Mouse (Mus musculus) cerebellum, adult 2 months (tissue): ENCODE measurements around the gene Vegfa.

Experiments used
- CTCF ChIP-seq: fragments of 200-500 bp; IDR thresholded peaks from 2 replicates; pipeline ENCODE4 v1.5.1; 2011; ENCODE audit warnings: low read depth, mild to moderate bottlenecking, control low read depth, low read length, moderate library complexity, borderline replicate concordance; ENCODE audit not compliant: insufficient read depth
- POLR2A ChIP-seq: fragments of 200-500 bp; IDR thresholded peaks from 2 replicates; pipeline ENCODE4 v1.6.1; 2011; ENCODE audit warnings: low read length, control low read depth, borderline replicate concordance; ENCODE audit not compliant: insufficient read depth

DNA sequence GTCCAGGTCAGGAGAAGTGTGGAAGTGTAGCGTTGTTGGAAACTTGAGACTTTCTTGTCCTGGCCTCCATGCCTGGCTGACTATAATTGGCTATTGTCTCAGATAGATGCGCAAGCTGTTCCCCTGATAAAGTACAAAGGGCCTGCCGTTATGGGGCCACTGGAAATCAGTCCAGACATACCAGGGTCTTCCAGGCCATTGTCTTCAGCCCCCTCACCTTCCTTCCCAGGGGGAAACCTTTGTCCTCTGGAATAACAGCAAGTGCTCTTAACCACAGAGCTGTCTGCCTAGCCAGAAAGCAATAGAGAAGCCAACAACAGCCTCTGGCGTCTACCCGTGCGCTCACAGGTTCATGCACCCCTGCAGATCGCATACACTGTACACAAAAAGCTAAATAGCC, 48.2 kb upstream of the Vegfa start:
- no peak for TF ChIP-seq POLR2A
- no peak for TF ChIP-seq CTCF
